Mouse (Mus musculus): ENCODE measurements at regions not wholly inside any gene's neighbourhood (a gene's known extent, or its start where the extent isn't known, plus 50 kb on each side); places are given as distances from the start of the nearest gene placed in this dataset.

DNA sequence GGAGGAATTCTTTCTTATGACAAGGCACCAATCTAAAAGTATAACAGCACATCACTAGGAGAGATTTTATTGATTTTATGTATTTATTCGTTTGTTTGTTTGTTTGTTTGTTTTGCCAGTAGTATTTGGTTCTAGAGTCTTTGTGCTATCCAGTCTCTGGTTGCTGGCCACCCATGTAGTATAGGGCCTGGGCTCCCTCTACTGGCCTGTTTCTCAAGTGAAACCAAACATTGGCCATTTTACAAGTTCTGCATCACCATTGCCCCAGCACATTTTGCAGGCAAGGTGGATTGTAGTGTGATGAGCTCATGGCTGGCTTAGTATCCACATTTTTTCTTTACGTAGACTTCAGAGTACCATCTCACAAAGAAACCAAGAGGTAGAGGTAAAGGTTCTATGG, 376.9 kb upstream of the Luzp2 start:
- peak; percentile 11 for DNase-seq (ENCODE audit: low read depth, low spot score)

DNA sequence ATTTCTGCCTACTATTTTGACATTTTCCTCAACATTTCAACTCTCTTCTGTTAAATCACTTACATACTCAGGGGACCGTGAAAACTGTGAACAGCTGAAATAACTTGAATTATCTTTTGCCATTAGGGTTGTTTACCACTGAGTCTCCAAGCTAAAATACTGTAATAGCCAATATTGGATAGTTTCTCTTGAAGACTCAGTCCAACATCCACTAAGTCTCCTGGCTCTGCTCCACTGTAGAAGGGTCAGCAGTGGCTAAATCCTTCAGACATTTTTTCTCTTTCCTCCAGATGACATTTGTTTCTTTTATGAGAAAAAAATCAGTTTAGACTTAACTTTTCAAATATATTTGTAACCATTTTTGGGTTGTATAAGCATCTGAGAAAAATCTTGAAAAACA, 344.0 kb upstream of the Luzp2 start:
- DNase-seq (ENCODE audit: low read depth, low spot score) = no peak

DNA sequence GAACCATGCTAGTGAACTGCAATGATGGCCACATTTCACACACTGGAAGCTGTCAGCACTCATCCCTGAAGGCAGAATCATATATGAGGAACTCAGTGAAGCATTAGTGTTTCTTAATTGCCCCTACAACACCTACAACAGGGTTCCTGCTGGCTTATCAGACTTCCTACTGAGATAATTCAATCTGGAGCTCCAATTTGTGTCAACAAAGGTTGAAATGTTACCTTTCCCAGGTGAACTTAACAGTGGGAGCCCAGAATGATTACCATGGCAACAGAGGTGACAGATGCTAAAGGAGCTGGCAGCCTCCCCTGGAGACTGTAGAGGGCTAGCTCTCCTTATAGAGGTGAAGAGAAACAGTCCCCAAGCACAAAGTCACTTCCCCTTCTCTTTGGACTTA, 330.1 kb upstream of the Luzp2 start:
- no peak for DNase-seq (ENCODE audit: low read depth, low spot score)

DNA sequence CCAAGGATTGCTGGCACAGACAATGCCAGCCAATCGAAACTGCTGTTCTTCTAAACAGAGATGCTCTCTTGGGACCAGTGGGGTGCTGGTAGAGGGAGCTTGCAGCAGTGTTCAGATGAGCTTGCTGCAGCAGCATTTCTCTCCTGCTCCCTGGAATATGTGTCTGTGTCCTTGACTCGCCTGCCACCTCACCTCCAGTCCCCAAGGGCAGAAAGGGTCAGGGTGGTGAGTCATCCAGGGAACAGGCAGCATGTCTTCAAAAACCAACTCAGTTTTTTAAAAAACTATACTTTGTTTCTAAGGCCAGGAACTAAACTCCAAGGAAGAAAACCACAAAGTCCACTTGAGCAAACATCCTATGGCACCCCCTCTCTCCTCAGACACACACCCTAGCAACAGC, 328.3 kb upstream of the Luzp2 start:
- DNase-seq (ENCODE audit: low read depth, low spot score) = no peak

DNA sequence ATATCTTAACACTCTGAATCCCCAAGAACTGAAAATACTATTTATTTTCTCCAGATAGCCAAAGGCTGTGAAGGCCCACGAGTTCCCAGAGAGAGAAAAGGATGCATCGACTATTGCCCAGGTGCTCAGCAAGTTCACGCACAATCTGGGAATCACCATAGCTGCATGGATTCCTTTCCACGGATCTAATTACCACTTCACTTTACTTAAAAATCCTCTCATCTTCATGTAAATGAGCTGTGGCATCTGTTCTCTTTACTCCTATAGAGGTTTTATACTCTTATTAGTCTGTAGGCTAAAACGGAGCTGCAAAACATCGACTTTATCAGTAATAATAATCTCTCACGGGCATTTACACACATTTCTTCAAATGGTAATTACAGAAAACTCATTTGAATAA, 299.6 kb upstream of the Luzp2 start:
- no peak for DNase-seq (ENCODE audit: low read depth, low spot score)

DNA sequence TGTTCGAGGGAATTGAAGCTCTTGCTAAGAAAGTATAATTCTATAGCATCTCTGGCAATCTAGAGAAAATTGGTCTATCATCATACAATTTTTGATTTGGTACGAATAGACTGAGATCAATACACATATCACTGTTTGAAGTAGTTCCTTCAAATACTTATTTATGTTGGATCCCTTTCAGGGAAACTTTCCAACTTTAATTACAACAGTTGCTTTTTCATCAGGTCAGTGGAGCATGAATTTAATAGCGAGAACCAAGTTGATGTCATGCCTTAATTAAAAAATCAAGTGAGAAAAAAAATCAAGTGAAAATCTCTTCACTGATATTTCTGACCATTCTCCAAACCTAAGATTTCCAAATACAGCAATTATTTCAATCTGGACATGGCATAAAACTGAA, 277.9 kb upstream of the Luzp2 start:
- no peak for DNase-seq (ENCODE audit: low read depth, low spot score)

DNA sequence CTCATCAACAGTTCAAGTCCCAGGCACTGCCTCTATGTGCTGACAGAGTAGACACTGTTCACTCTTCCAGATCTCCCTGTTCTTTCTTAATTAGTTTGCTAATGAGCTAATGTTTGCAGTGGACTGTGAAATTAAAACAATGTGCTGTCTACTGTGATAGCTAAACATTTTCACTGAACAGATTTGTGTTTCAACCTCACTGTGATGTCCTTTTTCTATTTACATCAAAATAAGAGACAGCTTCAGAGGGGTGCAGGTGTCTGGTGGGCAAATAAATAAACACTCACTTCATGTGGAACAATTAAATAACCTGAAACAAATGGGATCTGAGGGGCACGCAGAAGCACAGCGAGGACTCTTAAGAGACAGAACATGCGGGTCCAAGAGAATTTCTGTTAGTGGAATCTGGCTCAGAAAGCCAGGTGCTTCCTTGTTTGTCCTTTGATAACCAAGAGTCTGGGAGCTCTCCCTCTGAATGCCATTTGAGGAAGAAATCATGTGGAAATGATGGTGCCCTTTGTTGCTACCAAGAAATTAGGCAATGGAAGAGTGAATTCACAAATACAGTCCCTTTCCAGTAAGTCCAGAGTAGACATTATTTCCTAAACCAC, 269.6 kb upstream of the Luzp2 start:
- no peak for DNase-seq (ENCODE audit: low read depth, low spot score)

DNA sequence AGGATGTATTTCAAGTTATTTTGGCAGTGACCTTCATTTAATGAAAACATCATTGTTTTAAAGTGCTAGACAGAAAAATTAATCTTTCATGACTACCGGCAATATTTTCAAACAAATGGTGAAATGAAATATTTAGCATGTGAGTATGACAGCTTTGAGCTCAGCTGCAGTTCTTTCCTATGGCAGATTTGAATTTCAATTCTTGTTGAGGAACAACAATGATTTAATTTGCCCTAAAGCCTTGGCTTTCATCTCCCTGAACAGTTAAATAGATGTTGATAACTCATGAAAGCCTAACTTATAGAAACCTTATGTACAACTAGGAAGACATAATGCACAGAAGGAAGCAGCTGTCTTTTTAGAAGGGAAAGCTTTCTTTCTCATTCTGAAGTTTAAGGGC, 235.5 kb upstream of the Luzp2 start:
- no peak for DNase-seq (ENCODE audit: low read depth, low spot score)

DNA sequence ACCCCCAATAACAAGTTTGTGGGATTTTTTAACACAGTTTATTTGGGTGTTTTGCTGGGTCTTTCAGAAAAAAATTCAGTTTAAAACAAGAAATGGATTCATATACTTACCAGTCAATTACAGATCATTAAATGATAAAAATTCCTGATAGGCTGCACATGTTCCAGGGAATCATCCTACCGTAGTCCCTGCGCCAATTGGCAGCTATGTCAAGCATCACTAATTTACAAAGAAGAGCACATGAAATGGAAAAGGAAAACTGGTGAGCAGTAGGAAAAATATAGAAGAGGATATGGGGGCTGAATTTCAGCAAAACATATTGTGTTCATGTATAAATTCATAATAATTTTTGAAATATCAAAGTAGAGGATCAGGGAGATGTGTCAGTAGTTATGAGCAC, 212.9 kb upstream of the Luzp2 start:
- no peak for DNase-seq (ENCODE audit: low read depth, low spot score)

DNA sequence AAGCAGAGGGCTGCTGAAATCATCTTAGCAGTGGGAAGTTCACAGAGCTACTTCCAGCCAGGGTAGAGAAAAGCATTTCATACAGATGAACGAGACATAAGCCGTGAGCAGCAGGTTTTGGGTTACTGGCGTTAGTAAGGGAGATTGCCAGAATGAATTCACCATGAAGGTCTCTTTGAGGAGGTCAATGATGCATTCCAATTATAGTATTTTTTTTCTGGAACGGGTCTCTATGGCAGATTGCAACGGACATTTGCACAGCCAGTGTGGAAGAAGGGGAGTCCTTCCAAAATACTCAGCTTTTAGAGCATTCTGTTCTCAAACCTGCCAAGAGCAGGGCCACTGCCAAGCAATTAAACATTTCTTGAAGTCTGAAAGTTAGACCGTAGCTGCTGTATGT, 201.4 kb upstream of the Luzp2 start:
- DNase-seq (ENCODE audit: low read depth, low spot score) = no peak

DNA sequence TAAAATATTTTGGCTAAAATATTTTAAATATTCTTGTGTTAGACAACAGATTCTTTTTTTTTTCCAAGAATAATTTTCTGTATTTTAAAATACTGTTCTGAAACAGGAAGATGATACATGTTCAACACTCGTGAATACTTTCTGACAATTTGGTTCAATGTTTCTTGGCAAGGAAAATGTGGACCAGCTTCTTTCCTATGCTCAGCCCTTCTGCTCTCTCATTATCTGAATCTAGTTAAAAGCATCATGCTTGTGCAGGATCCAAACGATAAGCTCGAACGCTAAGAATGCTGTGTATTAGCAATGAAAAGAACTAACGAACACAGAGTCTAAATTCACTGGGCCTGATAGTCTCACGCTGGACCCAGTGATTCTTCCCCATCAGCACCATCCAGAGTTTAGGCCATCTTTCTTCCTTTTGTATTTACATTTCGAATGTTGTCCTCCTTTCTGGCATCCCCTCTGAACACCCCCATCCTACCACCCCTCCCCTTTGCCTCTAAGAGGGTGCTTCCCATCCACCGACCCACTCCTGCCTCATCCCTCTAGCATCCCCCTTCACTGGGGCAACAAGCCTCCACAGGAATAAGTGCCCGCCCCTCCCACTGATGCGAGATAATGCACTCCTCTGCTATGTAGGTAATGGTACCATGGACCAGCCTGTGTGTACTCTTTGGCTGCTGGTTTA, 200.8 kb upstream of the Luzp2 start:
- DNase-seq (ENCODE audit: low read depth, low spot score) = no peak

DNA sequence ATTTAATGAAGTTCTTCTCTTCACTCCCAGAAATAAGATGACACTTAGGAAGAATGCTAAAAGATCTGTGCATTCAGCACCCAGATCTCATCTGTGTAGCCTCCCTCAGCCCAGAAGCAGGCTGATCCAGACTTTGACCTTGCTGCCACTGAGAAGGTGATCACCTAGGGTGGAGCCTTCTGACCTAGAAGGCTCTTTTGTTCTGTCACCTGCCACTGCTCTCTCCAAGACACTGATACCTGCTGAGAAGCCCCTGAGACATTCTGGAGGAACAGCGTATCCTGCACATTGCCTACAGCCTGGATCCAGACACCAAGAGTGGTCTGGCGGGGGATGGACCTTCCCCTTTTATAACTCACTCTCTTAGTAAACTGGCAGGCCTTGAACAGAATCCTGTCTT, 190.0 kb upstream of the Luzp2 start:
- no peak for DNase-seq (ENCODE audit: low read depth, low spot score)

DNA sequence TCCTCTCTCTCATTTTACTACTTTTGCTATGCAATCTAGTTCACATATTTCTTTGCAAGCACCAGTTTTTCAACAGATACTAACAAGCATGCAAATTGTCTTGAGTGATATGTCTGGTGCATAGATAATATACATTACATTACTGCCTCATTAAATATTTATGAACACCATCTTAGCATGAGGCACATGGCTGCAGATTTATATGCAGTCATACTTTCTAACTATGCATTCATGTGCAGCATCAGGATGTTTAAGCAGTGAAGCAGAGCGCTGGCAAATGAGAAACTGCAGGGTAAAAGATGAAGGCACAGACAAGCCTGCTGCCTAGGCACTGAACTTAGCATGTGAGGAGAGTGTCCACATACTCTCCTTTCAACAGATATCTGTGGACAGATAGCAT, 186.3 kb upstream of the Luzp2 start:
- DNase-seq (ENCODE audit: low read depth, low spot score) = no peak

Measured in forelimb bud, embryonic 11.5 days (tissue).